Mouse (Mus musculus): Measurements from ENCODE around the gene Ptpn21. TPM values are rescaled to one million over a fixed set of nuclear protein-coding genes. Genes with fewer than 3 reads are reported as not detected.

Gene Ptpn21
- polyA plus RNA-seq, 1 experiment from 2014 or later = 7.7 TPM

DNA sequence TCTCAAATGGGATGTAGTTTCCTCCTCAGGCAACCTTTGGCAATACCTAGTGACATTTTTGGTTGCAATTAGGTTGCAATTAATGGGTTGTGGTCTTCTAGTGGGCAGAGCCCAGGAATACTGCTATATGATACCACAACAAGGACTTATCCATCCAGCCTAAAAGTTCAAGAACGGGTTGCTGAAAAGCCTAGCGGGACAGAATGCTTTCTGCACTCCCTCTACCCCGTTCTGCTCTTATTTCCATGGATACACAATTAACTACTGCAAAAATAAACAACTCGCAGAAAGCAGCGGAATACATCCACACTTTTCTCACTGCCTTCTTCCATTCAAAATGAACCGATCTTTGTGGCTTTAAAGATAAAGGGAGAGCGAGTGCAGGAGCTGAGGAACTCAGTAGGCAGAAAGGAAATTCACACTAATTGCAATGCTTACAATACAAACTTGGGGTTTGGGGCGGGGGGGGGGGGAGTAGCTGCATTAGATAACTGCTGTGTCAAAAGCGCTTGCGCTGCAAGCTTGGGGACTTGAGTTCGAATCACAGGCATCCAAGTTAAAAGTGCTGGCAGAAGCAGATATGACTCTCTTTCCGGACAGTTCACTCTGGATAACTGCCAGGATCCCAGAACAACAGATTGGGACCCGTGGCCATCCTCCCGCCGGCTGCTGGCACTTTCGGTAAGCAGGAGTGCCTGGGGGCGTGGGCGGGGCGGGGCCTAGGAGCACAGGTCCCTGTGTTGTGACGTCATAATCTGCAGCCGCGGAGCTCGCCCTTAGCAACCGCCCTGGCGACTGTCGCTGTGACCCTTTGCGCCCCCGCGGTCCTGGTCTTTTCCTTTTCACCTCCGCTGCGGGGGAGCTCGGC lies 109.6 kb downstream of the Ptpn21 start, which contains the start of gene Spata7:
Gene Spata7 (plus strand): TSS at position 766 of the 868 bp plus-strand sequence.
- 3% methylated on average over 32 of the region's 32 CpGs for WGBS
- H3K4me2 ChIP-seq (replicated peaks) = peak within 1 kb of the TSS; percentile 68
- H3K9ac ChIP-seq = peak within 1 kb of the TSS; percentile 63
- H3K4me1 ChIP-seq (replicated peaks) = 0 out of 2 replicates have a peak, but pooled peaks cover 2% of the 10 kb centered on the region
- H3K36me3 ChIP-seq = no peaks in the 10 kb centered on the region
- H3K9me3 ChIP-seq = no peaks in the 10 kb centered on the region
- ATAC-seq = peak; percentile 98
- no peaks in the 10 kb centered on the region for H3K27me3 ChIP-seq (replicated peaks)
- H3K27ac ChIP-seq = peak within 1 kb of the TSS; percentile 37; the same call in 1 of the 2 replicates
- H3K4me3 ChIP-seq (replicated peaks) = peak within 1 kb of the TSS; percentile 74

Other genes starting within 250 kb of the Ptpn21 start
- 1.1 and 1.7 TPM in 2 replicates for gene Kcnk10, start 159.1 kb downstream of the Ptpn21 start, polyA plus RNA-seq (2015; fragmentation: Nextera tagmentation; extraction: Ambion mirVana)
- gene Spata7, start 109.2 kb downstream of the Ptpn21 start, polyA plus RNA-seq (2015; fragmentation: Nextera tagmentation; extraction: Ambion mirVana) = 9.4 and 10.8 TPM in 2 replicates
- gene Zc3h14, start 9.6 kb upstream of the Ptpn21 start, polyA plus RNA-seq (2015; fragmentation: Nextera tagmentation; extraction: Ambion mirVana) = 86.2 and 98.3 TPM in 2 replicates
- gene Eml5, start 164.1 kb upstream of the Ptpn21 start, polyA plus RNA-seq (2015; fragmentation: Nextera tagmentation; extraction: Ambion mirVana) = 7.6 and 9.3 TPM in 2 replicates
- 16.4 and 18.5 TPM in 2 replicates for gene Ttc8, start 183.2 kb upstream of the Ptpn21 start, polyA plus RNA-seq (2015; fragmentation: Nextera tagmentation; extraction: Ambion mirVana)